Mouse (Mus musculus): ENCODE results near the gene Prkx.

The Prkx gene

DNA sequence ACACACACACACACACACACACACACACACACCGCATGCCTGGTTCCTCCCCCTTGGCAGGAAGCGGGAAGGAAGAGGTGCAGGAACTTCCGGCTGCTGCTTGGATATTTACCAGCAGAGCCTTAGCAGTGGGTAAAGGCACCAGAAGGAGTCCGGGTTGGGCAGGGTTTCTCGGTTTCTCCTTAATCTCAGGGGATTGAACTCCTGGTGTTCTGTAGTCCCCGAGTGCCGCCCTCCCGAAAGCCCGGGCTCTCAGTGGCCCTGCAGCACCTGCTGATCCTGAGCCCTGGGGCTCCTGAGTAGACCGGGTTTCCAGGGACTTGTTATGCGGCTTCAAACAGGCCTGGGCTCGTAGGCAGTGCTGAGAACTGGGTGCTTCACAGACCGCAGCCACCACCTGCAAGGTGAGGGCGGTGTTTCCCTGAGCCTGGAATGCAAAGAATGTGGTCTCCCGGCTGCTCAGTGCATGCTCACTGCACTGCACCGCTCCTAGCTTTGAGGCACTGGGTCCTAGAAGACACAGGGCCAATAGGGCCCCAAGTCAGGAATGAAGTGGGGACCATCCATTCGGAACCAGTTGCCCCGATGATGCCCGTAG, at the start of gene Prkx:
Gene Prkx (minus strand): TSS at position 41 of the 598 bp plus-strand sequence.
- H3K27me3 ChIP-seq (ENCODE audit: insufficient read depth, low read length): no peaks in the 10 kb centered on the region
- H3K4me1 ChIP-seq (replicated peaks; ENCODE audit: low read depth, low read length): peaks cover 6% of the 10 kb centered on the region; the same call in 1 of the 2 replicates
- peak within 1 kb of the TSS; percentile 84 for H3K4me3 ChIP-seq (replicated peaks; ENCODE audit: low read length)
- no peaks in the 10 kb centered on the region for H3K9me3 ChIP-seq (ENCODE audit: low read length)
- TF ChIP-seq POU5F1 (IDR thresholded peaks at IDR 0.05; ENCODE audit: borderline replicate concordance, low read length) (no peak), NANOG (IDR thresholded peaks at IDR 0.05; ENCODE audit: borderline replicate concordance, low read length) (no peak), CTCF (conservative IDR thresholded peaks at IDR 0.05; ENCODE audit: low read length) (no peak)
- H3K36me3 ChIP-seq (ENCODE audit: insufficient read depth, low read length): no peaks in the 10 kb centered on the region

DNA sequence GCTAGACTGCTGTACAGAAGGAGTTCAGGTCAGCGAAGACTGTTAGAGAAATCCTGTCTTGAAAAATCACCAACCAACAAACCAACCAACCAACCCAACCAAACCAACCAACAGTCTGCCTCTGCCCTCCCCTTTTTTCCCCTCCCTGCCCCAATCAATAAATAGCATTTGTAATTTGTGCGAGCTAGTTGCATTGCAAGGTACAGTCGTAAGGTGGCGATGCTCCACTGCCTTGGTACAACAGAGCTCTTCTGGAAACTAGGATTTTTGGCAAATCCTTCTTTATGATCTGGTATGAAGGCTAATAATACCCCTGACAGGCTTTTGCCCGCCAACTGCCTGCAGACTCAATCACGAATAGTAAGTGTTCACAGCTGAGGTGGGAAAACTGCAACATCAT, 16.0 kb upstream of the Prkx start:
- TF ChIP-seq NANOG (IDR thresholded peaks at IDR 0.05; ENCODE audit: borderline replicate concordance, low read length): no peak
- peak; percentile 30; the same call in 1 of the 2 replicates for TF ChIP-seq CTCF (conservative IDR thresholded peaks at IDR 0.05; ENCODE audit: low read length)
- Histone ChIP-seq H3K4me1 (replicated peaks; ENCODE audit: low read depth, low read length) (no peaks in the 10 kb centered on the region), H3K27me3 (ENCODE audit: insufficient read depth, low read length) (no peaks in the 10 kb centered on the region), H3K4me3 (replicated peaks; ENCODE audit: low read length) (no peak overlapping the region), H3K36me3 (ENCODE audit: insufficient read depth, low read length) (no peaks in the 10 kb centered on the region), H3K9me3 (ENCODE audit: low read length) (no peaks in the 10 kb centered on the region)

DNA sequence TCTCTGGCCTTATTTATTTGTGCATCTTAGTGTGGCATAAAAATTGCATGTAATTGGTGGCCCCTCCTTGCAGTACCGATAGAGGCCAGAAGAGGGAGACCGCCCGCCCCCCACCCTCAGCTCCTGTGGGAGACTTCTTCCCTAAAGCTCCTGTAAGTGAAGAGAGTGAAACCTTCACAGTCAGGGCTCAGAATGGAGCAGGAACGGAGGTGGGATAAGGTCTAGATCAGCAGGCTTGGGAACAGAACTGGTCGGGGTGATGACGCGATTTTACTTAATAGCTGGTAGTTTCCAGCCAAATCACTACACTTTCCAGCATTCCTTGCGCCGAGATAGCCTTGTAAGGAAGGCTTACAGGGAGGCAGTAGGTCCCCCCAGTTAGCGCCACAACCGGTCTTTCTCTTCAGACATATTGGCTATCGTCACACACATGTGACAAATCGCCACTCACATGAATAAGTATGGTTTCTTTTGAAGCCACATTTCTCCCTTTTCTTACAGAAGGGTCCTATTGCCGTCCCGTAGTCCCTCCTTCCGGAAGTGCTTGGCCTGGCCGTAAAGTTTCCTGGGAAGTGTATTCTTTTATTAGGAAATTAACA, 14.6 kb upstream of the Prkx start:
- H3K27me3 ChIP-seq (ENCODE audit: insufficient read depth, low read length): no peaks in the 10 kb centered on the region
- H3K4me1 ChIP-seq (replicated peaks; ENCODE audit: low read depth, low read length): no peaks in the 10 kb centered on the region
- no peaks in the 10 kb centered on the region for H3K9me3 ChIP-seq (ENCODE audit: low read length)
- peak overlapping the region; percentile 60 for H3K4me3 ChIP-seq (replicated peaks; ENCODE audit: low read length)
- no peaks in the 10 kb centered on the region for H3K36me3 ChIP-seq (ENCODE audit: insufficient read depth, low read length)
- no peak for TF ChIP-seq POU5F1 (IDR thresholded peaks at IDR 0.05; ENCODE audit: borderline replicate concordance, low read length)
- peak; percentile 91 for TF ChIP-seq CTCF (conservative IDR thresholded peaks at IDR 0.05; ENCODE audit: low read length)
- no peak for TF ChIP-seq NANOG (IDR thresholded peaks at IDR 0.05; ENCODE audit: borderline replicate concordance, low read length)

- Histone ChIP-seq H3K36me3 (ENCODE audit: insufficient read depth, low read length) (no peaks in the 10 kb centered on the region), H3K4me1 (replicated peaks; ENCODE audit: low read depth, low read length) (no peaks in the 10 kb centered on the region), H3K27me3 (ENCODE audit: insufficient read depth, low read length) (no peaks in the 10 kb centered on the region), H3K9me3 (ENCODE audit: low read length) (no peaks in the 10 kb centered on the region), H3K4me3 (replicated peaks; ENCODE audit: low read length) (no peak overlapping the region)
- TF ChIP-seq NANOG (IDR thresholded peaks at IDR 0.05; ENCODE audit: borderline replicate concordance, low read length) (no peak), CTCF (conservative IDR thresholded peaks at IDR 0.05; ENCODE audit: low read length) (peak; percentile 46)
Measured at GRCm38 (mm10) chrX:77808602-77809001, 12.5 kb upstream of the Prkx start.

- Histone ChIP-seq H3K4me3 (replicated peaks; ENCODE audit: low read length) (no peak overlapping the region), H3K27me3 (ENCODE audit: insufficient read depth, low read length) (no peaks in the 10 kb centered on the region), H3K9me3 (ENCODE audit: low read length) (no peaks in the 10 kb centered on the region), H3K36me3 (ENCODE audit: insufficient read depth, low read length) (no peaks in the 10 kb centered on the region), H3K4me1 (replicated peaks; ENCODE audit: low read depth, low read length) (0 out of 2 replicates have a peak, but pooled peaks cover 4% of the 10 kb centered on the region)
- TF ChIP-seq CTCF (conservative IDR thresholded peaks at IDR 0.05; ENCODE audit: low read length) (no peak), POU5F1 (IDR thresholded peaks at IDR 0.05; ENCODE audit: borderline replicate concordance, low read length) (no peak), NANOG (IDR thresholded peaks at IDR 0.05; ENCODE audit: borderline replicate concordance, low read length) (no peak)
Measured at GRCm38 (mm10) chrX:77802293-77802692, 6.2 kb upstream of the Prkx start.

DNA sequence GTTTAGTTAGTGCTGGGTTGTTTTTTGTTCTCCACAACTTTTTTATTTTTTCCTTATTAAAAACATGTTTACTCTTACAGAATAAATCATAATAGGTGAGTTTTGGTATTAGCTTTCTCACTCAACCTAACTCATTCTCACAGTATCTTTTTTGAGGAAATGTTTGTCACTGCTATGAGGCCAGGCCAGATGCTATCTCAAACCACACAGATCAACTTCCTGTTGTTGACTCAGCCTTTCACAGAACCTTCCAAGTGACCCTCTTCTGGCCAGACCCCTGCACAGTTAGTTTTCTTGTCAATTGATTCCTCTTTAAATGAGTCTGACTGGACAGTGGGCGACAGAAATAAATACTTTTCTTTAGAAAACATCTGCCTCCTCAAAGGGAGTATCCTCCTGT, 5.5 kb upstream of the Prkx start:
- H3K9me3 ChIP-seq (ENCODE audit: low read length): no peaks in the 10 kb centered on the region
- H3K4me3 ChIP-seq (replicated peaks; ENCODE audit: low read length): no peak overlapping the region
- no peaks in the 10 kb centered on the region for H3K27me3 ChIP-seq (ENCODE audit: insufficient read depth, low read length)
- no peak for TF ChIP-seq CTCF (conservative IDR thresholded peaks at IDR 0.05; ENCODE audit: low read length)
- TF ChIP-seq NANOG (IDR thresholded peaks at IDR 0.05; ENCODE audit: borderline replicate concordance, low read length): no peak
- TF ChIP-seq POU5F1 (IDR thresholded peaks at IDR 0.05; ENCODE audit: borderline replicate concordance, low read length): no peak
- H3K4me1 ChIP-seq (replicated peaks; ENCODE audit: low read depth, low read length): 0 out of 2 replicates have a peak, but pooled peaks cover 6% of the 10 kb centered on the region
- no peaks in the 10 kb centered on the region for H3K36me3 ChIP-seq (ENCODE audit: insufficient read depth, low read length)

DNA sequence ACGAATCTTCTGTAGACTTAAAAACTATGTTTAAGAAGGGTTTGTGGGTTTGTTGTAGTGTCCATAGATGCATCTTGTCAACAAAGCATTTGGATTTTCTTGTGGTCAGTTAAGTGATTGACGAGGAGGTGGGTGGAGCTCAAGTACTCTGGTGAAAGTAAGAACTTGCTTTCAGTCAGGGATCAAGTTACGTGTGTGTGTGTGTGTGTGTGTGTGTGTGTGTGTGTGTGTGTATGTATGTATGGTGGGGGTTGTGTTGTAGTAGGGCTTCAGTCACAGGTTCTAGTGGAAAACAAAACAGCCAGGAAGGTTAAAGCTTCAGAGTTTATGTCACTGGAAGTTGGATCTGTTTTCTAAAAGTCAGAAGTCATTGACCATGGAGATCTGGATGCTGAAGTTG, 3.5 kb upstream of the Prkx start:
- no peaks in the 10 kb centered on the region for H3K36me3 ChIP-seq (ENCODE audit: insufficient read depth, low read length)
- 0 out of 2 replicates have a peak, but pooled peaks cover 6% of the 10 kb centered on the region for H3K4me1 ChIP-seq (replicated peaks; ENCODE audit: low read depth, low read length)
- no peaks in the 10 kb centered on the region for H3K27me3 ChIP-seq (ENCODE audit: insufficient read depth, low read length)
- no peak for TF ChIP-seq NANOG (IDR thresholded peaks at IDR 0.05; ENCODE audit: borderline replicate concordance, low read length)
- TF ChIP-seq POU5F1 (IDR thresholded peaks at IDR 0.05; ENCODE audit: borderline replicate concordance, low read length): no peak
- no peak for TF ChIP-seq CTCF (conservative IDR thresholded peaks at IDR 0.05; ENCODE audit: low read length)
- H3K9me3 ChIP-seq (ENCODE audit: low read length): no peaks in the 10 kb centered on the region
- no peak overlapping the region for H3K4me3 ChIP-seq (replicated peaks; ENCODE audit: low read length)

GRCm38 (mm10) chrX:77797801-77798200, 1.7 kb upstream of the Prkx start:
- Histone ChIP-seq H3K36me3 (ENCODE audit: insufficient read depth, low read length) (no peaks in the 10 kb centered on the region), H3K27me3 (ENCODE audit: insufficient read depth, low read length) (no peaks in the 10 kb centered on the region), H3K4me3 (replicated peaks; ENCODE audit: low read length) (no peak overlapping the region), H3K4me1 (replicated peaks; ENCODE audit: low read depth, low read length) (peaks cover 6% of the 10 kb centered on the region; the same call in 1 of the 2 replicates), H3K9me3 (ENCODE audit: low read length) (no peaks in the 10 kb centered on the region)
- no peak for TF ChIP-seq CTCF (conservative IDR thresholded peaks at IDR 0.05; ENCODE audit: low read length)
- TF ChIP-seq POU5F1 (IDR thresholded peaks at IDR 0.05; ENCODE audit: borderline replicate concordance, low read length): no peak
- TF ChIP-seq NANOG (IDR thresholded peaks at IDR 0.05; ENCODE audit: borderline replicate concordance, low read length): no peak
